Mouse (Mus musculus) stomach, embryonic 14.5 days (tissue): ENCODE measurements around the gene Mapk11. TPM values are rescaled to one million over a fixed set of nuclear protein-coding genes. Genes with fewer than 3 reads are reported as not detected.
A peak's percentile ranks its signal among the peaks of the same experiment; 100 is the strongest.

ENCODE experiments used
- ATAC-seq: fragments of 200-750 bp; cut with Nextera tagmentation; 2 replicates; pipeline ENCODE4 v1.8.0; 2017; ENCODE audit warnings: low read depth, moderate TSS enrichment; ENCODE audit not compliant: insufficient number of reproducible peaks, insufficient read depth, low FRiP score
- H3K27ac ChIP-seq: fragments of 300-500 bp; sonication (generic); 2 replicates; pipeline ENCODE4 v1.5.1; 2014; ENCODE audit warnings: mild to moderate bottlenecking, low read length, moderate library complexity, mixed read lengths
- H3K27me3 ChIP-seq: fragments of 300-500 bp; sonication (generic); 2 replicates; pipeline ENCODE4 v1.6.1; 2014; ENCODE audit warnings: low read length, control low read depth, mixed read lengths; ENCODE audit not compliant: control insufficient read depth, insufficient read depth
- H3K36me3 ChIP-seq: fragments of 300-500 bp; sonication (generic); 2 replicates; pipeline ENCODE4 v1.6.1; 2014; ENCODE audit warnings: mild to moderate bottlenecking, control low read depth, low read length, moderate library complexity, mixed read lengths; ENCODE audit not compliant: control insufficient read depth, insufficient read depth
- H3K4me1 ChIP-seq: fragments of 300-500 bp; sonication (generic); 2 replicates; pipeline ENCODE4 v1.6.1; 2014; ENCODE audit warnings: low read length, control low read depth, mixed read lengths; ENCODE audit not compliant: control insufficient read depth, insufficient read depth
- H3K4me2 ChIP-seq: fragments of 300-500 bp; sonication (generic); replicated peaks from 2 replicates; pipeline ENCODE4 v1.6.1; 2014; ENCODE audit warnings: low read depth, low read length, control low read depth
- H3K4me3 ChIP-seq: fragments of 300-500 bp; sonication (generic); 2 replicates; pipeline ENCODE4 v1.5.1; 2014; ENCODE audit warnings: low read depth, low read length, control low read depth
- H3K9ac ChIP-seq: fragments of 300-500 bp; sonication (generic); replicated peaks from 2 replicates; pipeline ENCODE4 v1.6.1; 2014; ENCODE audit warnings: low read depth, mild to moderate bottlenecking, control low read depth, low read length, moderate library complexity, mixed read lengths
- H3K9me3 ChIP-seq: fragments of 300-500 bp; sonication (generic); 2 replicates; pipeline ENCODE4 v1.6.1; 2016; ENCODE audit warnings: low read depth, low read length, control low read depth; ENCODE audit not compliant: control insufficient read depth
- WGBS: fragments of 180-500 bp; shearing (Covaris S2); extraction: QIAGEN DNeasy Blood & Tissue Kit; methylation state at CpG from one replicate; pipeline ENCODE4 v1.1.7; 2014; 5-methylcytosine and 5-hydroxymethylcytosine counted together
- polyA plus RNA-seq: library from polyadenylated mRNA; unstranded; fragments of >200 nt; fragmentation: Nextera tagmentation; extraction: Ambion mirVana; gene quantifications from 2 replicates; pipeline ENCODE4 v1.2.1, GENCODE M21; 2014

Gene Mapk11
- polyA plus RNA-seq, 1 experiment from 2014 or later = 7.9 TPM

DNA sequence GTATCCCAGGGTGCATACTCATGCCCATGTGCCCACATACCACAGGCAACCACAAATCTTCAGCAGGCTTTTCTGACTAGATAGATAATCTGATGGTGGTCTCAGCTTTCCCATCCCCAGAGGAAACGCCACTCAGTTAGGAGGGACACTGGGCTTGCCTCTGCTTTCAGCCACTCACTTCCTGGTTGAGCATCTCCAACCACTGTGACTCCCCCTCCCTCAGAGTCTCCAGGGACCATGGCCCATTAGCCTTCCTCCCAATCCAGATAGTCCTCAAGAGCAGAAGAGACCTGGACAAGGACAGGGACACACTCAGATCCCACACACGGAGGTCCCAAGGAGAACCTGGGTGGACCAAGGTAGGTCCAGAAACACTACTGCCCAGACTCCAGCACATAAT is 6.3 kb downstream of the Mapk11 start:
- no peak overlapping the region for H3K27ac ChIP-seq
- H3K27me3 ChIP-seq = peaks cover 17% of the 10 kb centered on the region; the same call in 1 of the 2 replicates
- WGBS = 67% methylated on average over 2 of the region's 2 CpGs
- ATAC-seq = no peak
- H3K36me3 ChIP-seq = no peaks in the 10 kb centered on the region
- H3K4me1 ChIP-seq = peaks cover 12% of the 10 kb centered on the region
- H3K4me2 ChIP-seq = no peak overlapping the region
- no peaks in the 10 kb centered on the region for H3K9me3 ChIP-seq
- no peak overlapping the region for H3K4me3 ChIP-seq
- no peak overlapping the region for H3K9ac ChIP-seq

DNA sequence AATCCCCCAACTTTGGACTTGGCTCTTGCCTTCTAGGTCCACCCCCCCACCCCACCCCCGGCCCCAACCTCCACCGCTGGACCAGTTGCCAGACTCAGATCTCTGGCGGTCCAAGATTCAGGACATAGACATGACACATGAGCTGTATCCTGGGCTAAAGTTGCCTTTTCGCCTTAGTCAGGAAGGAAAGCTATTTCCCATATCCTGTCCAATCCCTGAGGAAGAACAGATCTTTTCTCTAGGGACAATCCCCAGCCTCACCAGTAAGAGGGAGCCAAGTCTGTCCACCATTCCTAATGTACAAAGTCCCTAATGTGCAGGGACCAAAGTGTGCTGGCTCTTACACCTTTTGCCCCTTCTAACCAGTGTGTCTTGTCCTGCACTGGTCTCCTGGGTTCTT is 7.5 kb downstream of the Mapk11 start:
- H3K27ac ChIP-seq = no peak overlapping the region
- H3K9me3 ChIP-seq = no peaks in the 10 kb centered on the region
- ATAC-seq = no peak
- WGBS = 61% methylated on average over 4 of the region's 4 CpGs
- H3K27me3 ChIP-seq = peaks cover 11% of the 10 kb centered on the region; the same call in 1 of the 2 replicates
- no peak overlapping the region for H3K4me3 ChIP-seq
- no peak overlapping the region for H3K4me2 ChIP-seq
- H3K36me3 ChIP-seq = no peaks in the 10 kb centered on the region
- peaks cover 9% of the 10 kb centered on the region; the same call in 1 of the 2 replicates for H3K4me1 ChIP-seq
- H3K9ac ChIP-seq = no peak overlapping the region

DNA sequence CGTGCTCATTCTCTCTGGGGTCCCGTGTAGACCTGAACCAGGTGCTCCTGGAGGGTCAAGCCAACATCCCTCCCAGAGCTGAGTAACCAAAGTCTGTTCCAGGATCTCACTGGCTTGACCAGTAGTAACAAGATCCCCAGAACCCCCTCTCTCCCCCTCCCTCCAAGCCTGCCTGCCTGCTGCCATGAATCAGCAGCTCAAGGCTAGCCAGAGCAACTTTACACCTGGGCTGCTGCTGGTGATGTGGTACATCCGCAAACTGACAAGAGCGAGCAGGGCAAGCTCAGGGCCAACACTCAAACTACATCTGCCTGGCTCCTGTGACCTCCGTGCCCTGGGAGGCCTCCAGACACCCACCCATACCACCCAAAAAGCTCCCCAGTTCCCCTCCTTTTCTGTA is 8.0 kb downstream of the Mapk11 start:
- peaks cover 11% of the 10 kb centered on the region; the same call in 1 of the 2 replicates for H3K27me3 ChIP-seq
- H3K27ac ChIP-seq = no peak overlapping the region
- WGBS = 21% methylated on average over 5 of the region's 5 CpGs

DNA sequence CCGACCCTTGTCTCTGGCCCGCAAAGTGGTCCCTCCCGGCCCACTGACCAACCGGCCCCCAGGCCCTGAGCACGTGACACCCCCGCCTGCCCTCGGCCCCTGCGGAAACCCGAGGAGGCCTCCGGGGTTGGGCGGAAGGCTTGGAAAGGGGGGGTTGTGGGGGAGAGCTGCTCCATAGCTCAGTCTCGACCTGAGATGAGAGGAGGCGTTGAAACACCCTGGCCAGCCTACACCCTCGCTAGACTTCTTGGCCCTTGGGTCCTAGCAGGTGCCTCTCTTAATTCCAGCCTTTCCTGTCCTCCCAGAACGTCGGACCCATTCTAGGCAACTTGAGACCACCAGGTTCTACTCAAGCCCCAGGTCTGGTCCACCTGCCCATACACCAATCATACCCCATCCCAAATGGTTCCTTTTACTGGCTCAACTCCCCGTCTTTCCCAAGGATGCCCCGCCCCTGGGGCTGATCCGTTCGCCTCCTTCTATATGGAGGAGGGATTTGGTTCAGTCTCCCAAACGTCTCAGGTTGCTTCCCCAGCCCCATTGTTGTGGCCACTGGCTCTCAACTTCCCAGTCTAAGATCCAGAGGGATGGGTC is 8.7 kb downstream of the Mapk11 start, which contains the start of gene Mapk12:
Gene Mapk12 (minus strand): TSS at position 45 of the 594 bp plus-strand sequence.
- ATAC-seq = peak; percentile 70
- Histone ChIP-seq H3K4me2 (peak within 1 kb of the TSS; percentile 87), H3K4me1 (peaks cover 5% of the 10 kb centered on the region; the same call in 1 of the 2 replicates), H3K9me3 (no peaks in the 10 kb centered on the region), H3K27me3 (peaks cover 8% of the 10 kb centered on the region; the same call in 1 of the 2 replicates), H3K9ac (peak within 1 kb of the TSS; percentile 36; the same call in 1 of the 2 replicates), H3K36me3 (no peaks in the 10 kb centered on the region), H3K27ac (no peak within 1 kb of the TSS), H3K4me3 (peak within 1 kb of the TSS; percentile 45)
- under 1% methylated on average over 21 of the region's 21 CpGs for WGBS

More for the DNA sequence above, 8.0 kb downstream of the Mapk11 start:
- Histone ChIP-seq H3K9me3 (no peaks in the 10 kb centered on the region), H3K4me1 (peaks cover 5% of the 10 kb centered on the region; the same call in 1 of the 2 replicates), H3K4me2 (no peak overlapping the region), H3K36me3 (no peaks in the 10 kb centered on the region), H3K9ac (no peak overlapping the region), H3K4me3 (no peak overlapping the region)
- no peak for ATAC-seq

DNA sequence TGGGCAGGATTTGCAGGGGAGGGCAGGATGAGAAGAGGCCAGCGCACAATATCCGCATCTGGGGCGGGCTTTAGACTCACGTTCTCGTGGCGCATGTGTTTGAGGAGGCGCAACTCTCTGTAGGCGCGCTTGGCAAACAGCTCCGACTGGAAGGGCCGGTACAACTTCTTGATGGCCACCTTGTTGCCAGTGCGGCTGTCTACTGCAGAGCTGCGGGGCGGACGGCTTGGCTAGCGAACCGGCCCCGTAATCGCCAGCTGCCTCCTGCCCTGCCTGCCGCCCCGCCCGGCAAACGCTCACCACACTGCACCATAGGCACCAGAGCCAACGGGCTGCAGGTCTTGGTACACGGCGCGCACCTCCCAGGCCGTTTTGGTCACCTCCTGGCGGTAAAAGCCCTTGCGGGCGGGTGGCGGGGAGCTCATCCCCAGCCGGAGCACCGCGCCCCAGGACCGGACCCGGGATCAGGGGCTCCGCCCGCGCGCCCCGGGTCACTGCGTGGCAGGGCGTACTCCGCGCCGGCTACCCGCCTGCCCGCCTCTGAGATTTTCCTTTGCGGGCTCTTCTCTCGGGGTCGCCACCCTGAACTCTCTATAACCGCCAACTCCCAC is 9.3 kb downstream of the Mapk11 start:
- peak overlapping the region; percentile 45 for H3K4me3 ChIP-seq
- H3K4me2 ChIP-seq = peak overlapping the region; percentile 87
- no peaks in the 10 kb centered on the region for H3K36me3 ChIP-seq
- H3K4me1 ChIP-seq = peaks cover 5% of the 10 kb centered on the region; the same call in 1 of the 2 replicates
- peak overlapping the region; percentile 36; the same call in 1 of the 2 replicates for H3K9ac ChIP-seq
- peaks cover 8% of the 10 kb centered on the region; the same call in 1 of the 2 replicates for H3K27me3 ChIP-seq
- H3K9me3 ChIP-seq = no peaks in the 10 kb centered on the region
- under 1% methylated on average over 52 of the region's 53 CpGs for WGBS
- no peak for ATAC-seq
- H3K27ac ChIP-seq = no peak overlapping the region

DNA sequence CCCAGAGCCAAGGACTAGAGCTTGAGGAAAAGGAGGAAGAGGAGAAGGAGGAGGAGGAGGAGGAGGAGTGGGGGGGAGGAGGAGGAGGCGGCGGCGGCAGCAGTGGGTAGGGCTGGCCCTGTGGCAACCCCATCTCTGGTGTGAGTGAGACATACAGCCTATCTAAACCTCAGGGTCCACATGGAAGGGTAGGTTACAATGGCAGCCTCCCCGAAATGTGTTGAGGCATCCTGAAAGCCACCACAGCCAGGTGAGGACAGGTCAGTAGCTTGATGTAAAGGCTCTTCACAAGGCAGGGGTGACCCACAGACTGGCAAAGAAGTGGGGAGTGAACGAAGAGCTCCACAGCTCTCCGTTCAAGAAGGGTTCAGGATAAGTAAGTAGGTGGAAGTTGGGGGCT is 10.9 kb downstream of the Mapk11 start:
- ATAC-seq = no peak
- H3K4me1 ChIP-seq = peaks cover 5% of the 10 kb centered on the region; the same call in 1 of the 2 replicates
- peaks cover 8% of the 10 kb centered on the region; the same call in 1 of the 2 replicates for H3K27me3 ChIP-seq
- H3K9ac ChIP-seq = no peak overlapping the region
- no peak overlapping the region for H3K27ac ChIP-seq
- WGBS = 89% methylated on average over 6 of the region's 6 CpGs
- H3K4me3 ChIP-seq = no peak overlapping the region
- H3K4me2 ChIP-seq = no peak overlapping the region
- H3K9me3 ChIP-seq = no peaks in the 10 kb centered on the region
- H3K36me3 ChIP-seq = no peaks in the 10 kb centered on the region

DNA sequence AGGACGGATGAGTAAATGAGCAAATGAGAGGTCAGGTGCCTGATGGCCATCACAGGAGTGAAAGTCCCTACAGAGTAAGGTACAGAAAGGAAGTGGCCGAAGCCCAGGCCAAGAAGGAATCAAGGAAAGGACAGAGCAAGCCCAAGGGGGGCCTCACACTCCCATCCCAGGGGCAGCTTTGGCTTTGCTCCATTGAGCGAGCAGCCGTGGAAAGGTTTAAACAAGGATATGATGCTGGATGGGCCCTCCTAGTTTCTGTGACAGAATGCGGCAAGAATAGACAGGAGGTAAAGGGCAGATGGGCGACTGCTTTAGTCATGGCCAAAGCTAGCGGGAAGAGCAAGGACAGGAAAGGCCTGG is 11.4 kb downstream of the Mapk11 start:
- 80% methylated on average over 7 of the region's 7 CpGs for WGBS
- H3K27me3 ChIP-seq = peaks cover 8% of the 10 kb centered on the region; the same call in 1 of the 2 replicates
- ATAC-seq = no peak

DNA sequence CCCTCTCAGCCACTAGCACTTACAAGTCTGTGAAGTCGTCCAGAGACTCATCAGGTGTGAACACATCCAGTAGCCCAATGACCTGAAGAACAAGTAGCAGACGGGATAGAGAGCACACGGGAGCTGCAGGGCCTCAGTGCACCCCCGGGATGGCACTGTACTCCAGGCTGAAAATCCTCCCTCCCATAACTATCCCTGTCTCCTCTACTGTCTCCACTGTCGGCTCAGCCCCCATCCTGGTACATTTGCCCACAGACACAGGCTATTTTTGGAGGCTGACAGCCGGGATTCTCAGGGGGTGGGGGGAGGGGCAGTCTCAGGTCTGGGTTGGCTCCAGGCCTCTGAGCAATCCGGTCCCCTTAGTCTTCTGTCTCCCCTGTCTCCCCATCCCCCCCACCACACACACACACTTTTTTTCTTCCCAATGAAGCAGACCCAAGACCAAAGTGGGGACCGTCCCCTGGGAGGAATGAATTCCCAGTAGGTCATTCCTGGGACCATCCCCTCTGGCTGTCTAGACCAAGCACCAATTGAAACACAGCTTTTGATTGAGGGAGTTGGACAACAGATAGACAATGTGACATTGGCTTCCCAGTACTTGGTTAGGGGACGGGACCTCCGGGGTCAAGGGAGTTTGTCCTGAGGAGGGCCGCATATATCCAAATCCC is 11.9 kb downstream of the Mapk11 start:
- Histone ChIP-seq H3K27me3 (peaks cover 8% of the 10 kb centered on the region; the same call in 1 of the 2 replicates), H3K4me1 (peaks cover 5% of the 10 kb centered on the region; the same call in 1 of the 2 replicates), H3K4me3 (no peak overlapping the region), H3K9ac (no peak overlapping the region), H3K27ac (no peak overlapping the region), H3K9me3 (no peaks in the 10 kb centered on the region), H3K36me3 (no peaks in the 10 kb centered on the region), H3K4me2 (no peak overlapping the region)
- 69% methylated on average over 11 of the region's 11 CpGs for WGBS
- no peak for ATAC-seq

More for the DNA sequence above, 11.4 kb downstream of the Mapk11 start:
- no peak overlapping the region for H3K4me2 ChIP-seq
- H3K4me1 ChIP-seq = peaks cover 5% of the 10 kb centered on the region; the same call in 1 of the 2 replicates
- H3K4me3 ChIP-seq = no peak overlapping the region
- no peaks in the 10 kb centered on the region for H3K9me3 ChIP-seq
- no peak overlapping the region for H3K9ac ChIP-seq
- no peaks in the 10 kb centered on the region for H3K36me3 ChIP-seq
- H3K27ac ChIP-seq = no peak overlapping the region
